Mouse (Mus musculus): ENCODE results near the gene Csrnp2. TPM values are rescaled to one million over a fixed set of nuclear protein-coding genes. Genes with fewer than 3 reads are reported as not detected.
"Not testable (repeated sequence)": the region's sequence is repeated elsewhere in the genome, so short reads cannot be mapped to it uniquely, and the experiment has no call there.

The Csrnp2 gene
- polyA plus RNA-seq, 1 experiment from 2014 or later = 41.4 TPM

DNA sequence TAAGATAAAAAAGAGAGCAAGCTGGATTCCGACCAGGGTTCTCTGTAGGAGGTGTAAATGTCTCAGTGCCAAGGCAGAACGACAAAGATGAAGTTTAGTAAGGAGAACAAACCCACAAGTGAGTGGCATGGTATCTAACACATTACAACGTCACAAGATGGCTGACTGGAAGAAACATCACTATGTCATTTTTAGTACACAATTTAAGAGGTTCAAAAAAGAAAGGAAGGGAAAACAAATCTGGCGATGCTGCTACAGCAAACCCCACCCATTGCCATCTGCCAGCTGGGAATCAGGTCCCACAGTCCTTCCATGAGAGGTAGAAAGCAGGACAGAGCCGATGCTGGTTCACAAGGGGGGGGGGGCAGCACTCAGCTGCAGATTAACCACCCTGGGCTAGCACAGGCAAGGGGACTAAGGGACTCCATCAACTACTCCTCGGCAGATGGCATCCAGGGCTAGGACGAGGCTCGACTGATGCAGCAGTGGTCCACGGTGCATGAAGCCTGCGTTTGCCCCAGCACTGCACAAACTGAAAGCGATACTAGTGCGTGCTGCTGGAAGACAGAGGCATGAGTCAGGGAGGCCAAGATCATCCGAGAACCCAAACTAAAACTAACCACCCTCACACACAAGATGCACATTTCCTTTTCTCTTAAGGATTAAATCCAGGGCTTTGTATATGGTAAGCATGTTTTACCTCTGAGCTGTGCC is 13.3 kb upstream of the Csrnp2 start:
- Histone ChIP-seq H3K27me3 (no peaks in the 10 kb centered on the region), H3K9me3 (replicated peaks) (no peaks in the 10 kb centered on the region), H3K4me1 (no peaks in the 10 kb centered on the region), H3K4me2 (replicated peaks) (no peak overlapping the region), H3K36me3 (peaks cover 83% of the 10 kb centered on the region), H3K27ac (no peak overlapping the region), H3K9ac (no peak overlapping the region), H3K4me3 (no peak overlapping the region)
- ATAC-seq (ENCODE audit: low FRiP score) = no peak
- 92% methylated on average over 13 of the region's 13 CpGs for WGBS

DNA sequence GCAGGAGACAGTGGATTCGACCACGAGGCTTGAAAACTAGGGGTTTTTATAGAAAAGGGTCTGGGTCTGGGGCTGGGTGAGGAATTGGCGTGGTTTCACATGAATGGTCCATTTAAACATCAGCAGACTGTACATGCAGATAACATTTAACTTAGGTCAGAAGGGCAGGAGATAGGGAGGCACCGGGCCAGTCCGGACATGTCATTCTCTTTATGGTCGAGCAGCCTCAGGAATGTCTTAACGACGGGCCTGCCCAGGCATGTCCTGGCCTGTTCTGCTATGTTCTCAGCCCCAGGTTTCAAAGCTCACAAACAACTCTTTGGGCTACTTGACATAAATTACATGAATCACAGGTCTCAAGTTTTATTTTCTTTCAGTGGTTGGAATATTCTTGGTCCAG is 4.2 kb upstream of the Csrnp2 start:
- not testable (repeated sequence) for H3K27ac ChIP-seq; H3K9me3 ChIP-seq (replicated peaks); ATAC-seq (ENCODE audit: low FRiP score); H3K4me1 ChIP-seq; H3K4me3 ChIP-seq; H3K9ac ChIP-seq; H3K4me2 ChIP-seq (replicated peaks); H3K27me3 ChIP-seq
- WGBS = 94% methylated on average over 8 of the region's 8 CpGs
- H3K36me3 ChIP-seq = peaks cover 13% of the 10 kb centered on the region

DNA sequence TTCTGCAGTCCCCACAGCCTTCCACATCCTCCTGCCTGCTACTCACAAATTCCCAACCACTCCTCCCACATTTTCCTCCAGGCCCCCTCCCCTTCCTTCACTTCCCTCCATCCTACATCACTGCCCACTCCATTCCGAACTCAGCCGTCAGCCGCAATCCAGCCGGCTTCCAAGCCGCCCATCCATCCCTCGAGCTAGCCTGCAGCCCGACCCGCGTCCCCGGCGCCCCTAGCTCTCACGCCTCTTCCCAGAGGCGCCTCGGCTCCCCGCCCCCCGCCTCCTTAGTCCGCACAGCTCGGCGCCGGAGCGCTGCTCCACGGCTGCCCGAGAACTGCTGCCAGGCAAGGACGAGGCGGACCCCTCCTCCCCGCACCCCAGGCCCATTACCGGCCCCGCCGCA is 641 bp downstream of the Csrnp2 start:
- Histone ChIP-seq H3K9me3 (replicated peaks) (no peaks in the 10 kb centered on the region), H3K27ac (peak overlapping the region; percentile 97), H3K9ac (peak overlapping the region; percentile 96), H3K36me3 (no peaks in the 10 kb centered on the region), H3K27me3 (no peaks in the 10 kb centered on the region), H3K4me2 (replicated peaks) (peak overlapping the region; percentile 80), H3K4me1 (peaks cover 41% of the 10 kb centered on the region), H3K4me3 (peak overlapping the region; percentile 82)
- under 1% methylated on average over 29 of the region's 29 CpGs for WGBS
- peak; percentile 89 for ATAC-seq (ENCODE audit: low FRiP score)

DNA sequence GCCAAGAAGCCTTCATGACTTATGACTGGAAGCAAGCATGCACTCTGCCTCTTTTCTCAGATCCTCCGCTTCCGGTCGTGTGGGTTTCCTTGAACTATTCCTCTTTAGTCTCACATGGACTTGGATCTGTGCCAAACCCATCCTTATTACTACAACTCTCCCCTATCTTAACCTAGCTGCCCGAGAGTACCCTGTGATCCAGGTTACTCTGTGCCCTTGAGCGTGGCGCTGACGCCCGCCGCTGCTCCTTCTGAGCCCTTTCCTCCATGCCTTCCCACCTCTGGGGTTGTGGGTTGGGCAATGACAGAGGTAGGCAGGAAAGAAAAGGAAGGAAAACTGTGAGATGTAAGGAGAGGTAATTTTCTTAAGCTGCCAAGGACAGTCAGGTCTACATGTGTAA is 3.3 kb downstream of the Csrnp2 start:
- ATAC-seq (ENCODE audit: low FRiP score) = no peak
- no peak overlapping the region for H3K9ac ChIP-seq
- H3K27me3 ChIP-seq = no peaks in the 10 kb centered on the region
- no peak overlapping the region for H3K27ac ChIP-seq
- peaks cover 25% of the 10 kb centered on the region for H3K36me3 ChIP-seq
- H3K4me1 ChIP-seq = peaks cover 50% of the 10 kb centered on the region
- 77% methylated on average over 9 of the region's 9 CpGs for WGBS
- no peak overlapping the region for H3K4me3 ChIP-seq
- peak overlapping the region; percentile 80 for H3K4me2 ChIP-seq (replicated peaks)
- no peaks in the 10 kb centered on the region for H3K9me3 ChIP-seq (replicated peaks)

DNA sequence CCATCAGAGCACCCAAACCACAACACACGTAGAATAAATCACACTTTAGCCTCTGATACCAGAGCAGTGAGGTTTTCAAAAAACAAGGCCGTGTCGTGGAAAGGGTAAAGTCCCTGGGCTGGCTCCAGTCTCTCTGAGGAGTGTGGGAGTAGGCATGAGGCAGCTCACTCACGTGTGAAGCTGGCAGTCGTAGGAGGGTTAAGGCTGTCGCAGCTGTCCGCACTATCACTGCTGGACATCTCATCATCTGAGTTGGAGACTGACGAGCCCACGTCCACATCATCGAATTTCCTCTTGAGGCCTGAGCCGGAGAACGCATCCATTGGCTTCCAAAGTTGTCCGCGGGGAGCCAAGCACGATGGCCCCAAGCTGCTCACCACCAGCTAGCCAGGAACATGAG is 6.0 kb downstream of the Csrnp2 start:
- no peak overlapping the region for H3K4me2 ChIP-seq (replicated peaks)
- ATAC-seq (ENCODE audit: low FRiP score) = no peak
- H3K27me3 ChIP-seq = no peaks in the 10 kb centered on the region
- 79% methylated on average over 15 of the region's 15 CpGs for WGBS
- no peak overlapping the region for H3K4me3 ChIP-seq
- peak overlapping the region; percentile 32; the same call in 1 of the 2 replicates for H3K9ac ChIP-seq
- no peaks in the 10 kb centered on the region for H3K9me3 ChIP-seq (replicated peaks)
- no peak overlapping the region for H3K27ac ChIP-seq
- H3K36me3 ChIP-seq = peaks cover 51% of the 10 kb centered on the region
- peaks cover 57% of the 10 kb centered on the region for H3K4me1 ChIP-seq

DNA sequence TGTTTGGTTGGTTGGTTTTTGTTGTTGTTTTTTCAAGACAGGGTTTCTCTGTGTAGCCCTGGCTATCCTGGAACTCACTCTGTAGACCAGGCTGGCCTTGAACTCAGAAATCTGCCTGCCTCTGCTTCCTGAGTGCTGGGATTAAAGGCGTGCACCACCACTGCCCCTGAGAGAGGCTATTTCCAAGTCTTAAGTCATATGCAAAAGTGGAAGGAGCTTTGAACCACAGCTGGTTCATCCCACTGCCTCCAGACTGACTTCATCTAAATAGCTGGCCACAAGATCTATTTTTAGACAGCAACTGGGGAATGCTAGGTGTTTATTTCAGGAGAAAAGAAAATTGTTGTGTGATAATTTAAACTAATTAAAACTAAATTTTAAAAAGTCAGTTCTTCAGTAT is 7.0 kb downstream of the Csrnp2 start:
- not testable (repeated sequence) for H3K27ac ChIP-seq; H3K4me2 ChIP-seq (replicated peaks); H3K4me3 ChIP-seq; H3K9me3 ChIP-seq (replicated peaks); H3K27me3 ChIP-seq; H3K9ac ChIP-seq; ATAC-seq (ENCODE audit: low FRiP score)
- WGBS = 96% methylated on average over 1 of the region's 1 CpGs
- H3K4me1 ChIP-seq = peaks cover 47% of the 10 kb centered on the region
- H3K36me3 ChIP-seq = peaks cover 61% of the 10 kb centered on the region

DNA sequence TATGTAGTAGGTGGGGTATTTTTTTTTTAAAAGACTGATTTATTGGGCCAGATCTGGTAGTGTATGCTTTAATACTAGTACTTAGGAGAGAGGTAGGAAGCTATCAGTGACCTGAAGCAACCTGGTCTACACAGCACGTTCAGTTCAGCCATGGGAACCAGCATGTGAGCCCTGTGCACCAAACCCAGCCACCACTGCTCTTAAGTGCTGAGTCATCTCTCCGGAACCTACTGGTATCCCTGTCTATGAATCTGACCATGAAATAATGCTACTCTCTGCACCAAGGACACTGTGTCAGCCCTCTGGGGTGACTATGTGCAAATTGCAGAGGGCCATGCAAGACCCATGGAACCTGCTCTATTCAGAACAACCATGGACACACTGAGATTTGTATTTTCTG is 8.2 kb downstream of the Csrnp2 start:
- no peak for ATAC-seq (ENCODE audit: low FRiP score)
- no peaks in the 10 kb centered on the region for H3K9me3 ChIP-seq (replicated peaks)
- no peak overlapping the region for H3K9ac ChIP-seq
- H3K27ac ChIP-seq = 0 out of 2 replicates have a peak overlapping the region, but pooled peaks have one; percentile 12
- peaks cover 73% of the 10 kb centered on the region for H3K36me3 ChIP-seq
- no peak overlapping the region for H3K4me3 ChIP-seq
- no peaks in the 10 kb centered on the region for H3K27me3 ChIP-seq
- peaks cover 35% of the 10 kb centered on the region for H3K4me1 ChIP-seq
- H3K4me2 ChIP-seq (replicated peaks) = no peak overlapping the region
- 83% methylated on average over 2 of the region's 2 CpGs for WGBS

DNA sequence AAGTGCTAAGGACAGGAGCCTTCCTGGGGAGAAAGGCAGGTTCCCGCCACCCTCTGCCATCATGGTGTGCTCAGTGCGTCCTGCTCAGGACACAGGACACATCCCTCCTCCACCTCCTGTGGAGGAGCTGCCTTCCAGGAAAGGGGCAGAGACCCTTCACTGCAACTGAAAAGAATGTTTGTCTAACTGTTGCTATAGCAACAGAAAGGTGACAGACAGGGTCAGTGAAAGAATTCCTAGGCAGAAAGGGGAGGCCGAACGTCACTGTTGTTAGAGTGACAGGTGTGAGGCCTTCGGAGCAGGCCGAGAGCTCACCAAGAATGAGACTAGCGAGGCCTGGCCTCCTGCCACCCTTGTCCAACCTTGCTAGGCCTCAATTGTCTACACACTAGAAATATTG is 8.8 kb downstream of the Csrnp2 start:
- Histone ChIP-seq H3K4me1 (peaks cover 30% of the 10 kb centered on the region), H3K27me3 (no peaks in the 10 kb centered on the region), H3K36me3 (peaks cover 79% of the 10 kb centered on the region), H3K9ac (0 out of 2 replicates have a peak overlapping the region, but pooled peaks have one; percentile 32), H3K4me3 (no peak overlapping the region), H3K4me2 (replicated peaks) (no peak overlapping the region), H3K9me3 (replicated peaks) (no peaks in the 10 kb centered on the region), H3K27ac (0 out of 2 replicates have a peak overlapping the region, but pooled peaks have one; percentile 12)
- no peak for ATAC-seq (ENCODE audit: low FRiP score)
- 15% methylated on average over 7 of the region's 7 CpGs for WGBS

DNA sequence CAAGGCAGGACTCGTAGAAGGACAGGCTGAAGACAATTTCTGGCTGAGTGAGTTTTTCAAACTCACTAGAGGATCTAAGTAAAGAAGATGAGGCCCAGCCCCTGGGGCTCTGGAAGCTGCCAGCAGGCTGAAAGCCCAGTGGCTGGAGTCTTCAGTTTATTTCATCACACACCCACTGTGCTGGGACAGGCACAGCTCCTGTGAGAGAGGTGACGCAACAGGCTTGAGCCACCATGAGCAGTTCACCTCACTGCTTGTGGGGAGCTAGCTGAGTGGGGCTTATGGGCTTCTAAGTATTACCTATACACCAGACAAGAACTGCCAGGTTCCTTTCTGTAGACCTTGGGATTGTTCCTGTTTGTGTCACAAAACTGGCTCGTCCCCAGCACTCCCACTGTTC is 9.7 kb downstream of the Csrnp2 start:
- Histone ChIP-seq H3K27me3 (no peaks in the 10 kb centered on the region), H3K4me3 (no peak overlapping the region), H3K36me3 (peaks cover 88% of the 10 kb centered on the region), H3K4me1 (peaks cover 22% of the 10 kb centered on the region), H3K9me3 (replicated peaks) (no peaks in the 10 kb centered on the region), H3K4me2 (replicated peaks) (no peak overlapping the region), H3K27ac (no peak overlapping the region), H3K9ac (no peak overlapping the region)
- 87% methylated on average over 3 of the region's 3 CpGs for WGBS
- no peak for ATAC-seq (ENCODE audit: low FRiP score)

DNA sequence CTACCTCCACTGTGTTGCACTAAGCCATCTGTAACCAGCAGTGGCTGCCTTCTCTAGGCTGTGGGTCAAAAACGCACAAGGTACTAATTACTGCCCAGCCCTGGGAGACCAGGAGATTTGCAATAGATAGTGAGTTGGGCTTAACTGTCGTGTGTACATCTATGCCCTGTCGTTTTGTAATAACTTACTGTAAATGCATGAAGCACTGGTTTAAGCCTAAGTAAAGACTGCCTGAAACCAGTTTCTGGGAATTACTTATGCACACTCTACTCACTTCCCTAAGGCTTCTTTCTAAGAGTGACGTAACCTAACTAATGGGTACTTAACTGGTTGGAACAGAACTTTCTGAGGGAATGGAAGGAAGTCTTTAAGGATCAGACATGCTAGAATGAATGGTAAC is 16.4 kb downstream of the Csrnp2 start:
- WGBS = 84% methylated on average over 4 of the region's 4 CpGs

DNA sequence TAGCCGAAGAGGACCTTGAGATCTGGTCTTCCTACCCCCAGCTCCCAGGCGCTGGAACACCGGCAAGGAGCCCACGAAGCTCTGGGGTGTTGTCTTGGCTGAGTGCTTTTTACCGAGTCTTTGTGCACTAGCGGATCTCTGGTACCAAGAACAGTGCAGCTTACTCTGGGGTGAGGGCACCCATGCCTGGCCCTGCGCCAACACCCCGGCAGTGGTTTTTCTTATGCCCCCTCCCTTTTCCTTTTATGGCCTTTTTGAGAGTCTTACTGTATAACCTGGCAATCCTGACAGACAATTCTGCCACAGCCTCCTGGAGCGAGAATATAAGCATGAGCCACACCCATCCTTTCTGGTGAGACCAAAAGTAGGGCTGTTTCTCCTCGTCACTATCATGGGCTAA is 16.9 kb downstream of the Csrnp2 start:
- 89% methylated on average over 10 of the region's 10 CpGs for WGBS
- no peak overlapping the region for H3K9ac ChIP-seq
- H3K4me2 ChIP-seq (replicated peaks) = no peak overlapping the region
- no peak overlapping the region for H3K4me3 ChIP-seq
- H3K4me1 ChIP-seq = no peaks in the 10 kb centered on the region
- peaks cover 95% of the 10 kb centered on the region for H3K36me3 ChIP-seq
- H3K27ac ChIP-seq = no peak overlapping the region
- no peaks in the 10 kb centered on the region for H3K9me3 ChIP-seq (replicated peaks)
- ATAC-seq (ENCODE audit: low FRiP score) = no peak
- no peaks in the 10 kb centered on the region for H3K27me3 ChIP-seq

More for the DNA sequence above, 16.4 kb downstream of the Csrnp2 start:
- Histone ChIP-seq H3K36me3 (peaks cover 95% of the 10 kb centered on the region), H3K4me3 (no peak overlapping the region), H3K9me3 (replicated peaks) (no peaks in the 10 kb centered on the region), H3K4me1 (no peaks in the 10 kb centered on the region), H3K4me2 (replicated peaks) (no peak overlapping the region), H3K27me3 (no peaks in the 10 kb centered on the region), H3K9ac (no peak overlapping the region), H3K27ac (no peak overlapping the region)
- ATAC-seq (ENCODE audit: low FRiP score) = no peak

DNA sequence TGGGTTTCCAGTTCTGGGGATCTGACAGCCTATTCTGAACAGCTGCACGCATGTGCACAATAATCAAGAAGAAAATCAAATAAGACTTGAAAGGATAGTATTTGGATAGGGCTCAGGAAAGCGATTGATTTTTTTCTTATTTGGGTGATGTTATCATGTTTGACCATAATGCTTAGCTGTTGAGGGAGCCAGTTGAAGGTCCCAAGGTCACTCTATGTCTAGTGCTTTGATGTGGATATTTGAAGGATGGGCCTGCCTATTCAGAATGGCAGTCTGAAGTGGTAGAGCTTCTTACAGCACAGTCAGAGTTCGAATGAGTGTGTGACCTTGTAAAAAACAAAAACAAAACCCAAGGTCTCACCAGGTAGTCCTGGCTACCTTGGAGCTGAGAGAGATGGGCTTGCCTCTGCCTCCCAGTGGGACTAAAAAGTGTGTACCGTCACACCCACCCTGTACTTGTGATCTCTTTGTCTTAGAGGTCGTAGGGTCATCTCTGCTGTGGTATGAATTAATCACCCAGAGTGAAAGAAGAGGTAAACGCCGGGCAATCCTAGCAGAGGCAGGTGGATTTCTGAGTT is 21.3 kb downstream of the Csrnp2 start:
- ATAC-seq (ENCODE audit: low FRiP score) = no peak
- H3K36me3 ChIP-seq = peaks cover 72% of the 10 kb centered on the region
- H3K4me2 ChIP-seq (replicated peaks) = no peak overlapping the region
- no peak overlapping the region for H3K27ac ChIP-seq
- H3K4me3 ChIP-seq = no peak overlapping the region
- no peak overlapping the region for H3K9ac ChIP-seq
- no peaks in the 10 kb centered on the region for H3K27me3 ChIP-seq
- no peaks in the 10 kb centered on the region for H3K9me3 ChIP-seq (replicated peaks)
- peaks cover 15% of the 10 kb centered on the region for H3K4me1 ChIP-seq
- 81% methylated on average over 7 of the region's 7 CpGs for WGBS

DNA sequence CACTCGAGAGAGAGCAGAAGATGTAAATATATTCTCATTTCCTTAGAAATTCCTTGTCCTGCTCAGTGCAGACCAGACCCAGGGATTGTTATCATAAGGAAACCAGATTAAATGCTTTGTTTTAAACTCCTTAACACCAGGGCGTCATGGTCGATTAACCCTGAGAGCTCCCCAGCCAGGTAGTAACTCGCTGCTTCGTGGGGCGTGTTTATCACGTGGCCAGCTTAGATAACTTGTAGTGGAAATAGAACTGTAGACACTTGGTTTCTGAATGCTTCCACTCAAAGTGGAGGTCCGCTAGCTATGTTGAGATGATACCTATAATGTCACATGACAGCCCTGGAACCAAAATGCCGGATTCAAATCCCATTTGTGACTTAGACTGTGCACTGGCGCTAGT is 25.3 kb downstream of the Csrnp2 start:
- Histone ChIP-seq H3K4me3 (peak overlapping the region; percentile 84), H3K4me1 (peaks cover 27% of the 10 kb centered on the region), H3K27me3 (no peaks in the 10 kb centered on the region), H3K9ac (peak overlapping the region; percentile 84; the same call in 1 of the 2 replicates), H3K36me3 (peaks cover 34% of the 10 kb centered on the region), H3K4me2 (replicated peaks) (peak overlapping the region; percentile 83), H3K9me3 (replicated peaks) (no peaks in the 10 kb centered on the region), H3K27ac (no peak overlapping the region)
- WGBS = 65% methylated on average over 10 of the region's 10 CpGs
- no peak for ATAC-seq (ENCODE audit: low FRiP score)
